Mouse (Mus musculus) ES-E14 (cell line): ENCODE data around the gene Ffar4.

Experiments
- CHD2 ChIP-seq: IDR thresholded peaks from 2 replicates; pipeline ENCODE4 v1.6.1; 2014; ENCODE audit warnings: mild to moderate bottlenecking, low read depth, low read length, inconsistent platforms
- HCFC1 ChIP-seq: IDR thresholded peaks from 2 replicates; pipeline ENCODE4 v1.6.1; 2012; ENCODE audit warnings: low read length, inconsistent platforms, borderline replicate concordance; ENCODE audit not compliant: insufficient read depth
- MAFK ChIP-seq: IDR thresholded peaks from 2 replicates; pipeline ENCODE4 v1.6.1; 2014; ENCODE audit warnings: mild to moderate bottlenecking, low read depth, low read length, inconsistent platforms; ENCODE audit not compliant: insufficient read depth
- ZC3H11A ChIP-seq: IDR thresholded peaks from 2 replicates; pipeline ENCODE4 v1.6.1; 2012; ENCODE audit warnings: low read depth, mild to moderate bottlenecking, inconsistent platforms, low read length, borderline replicate concordance
- ZNF384 ChIP-seq: IDR thresholded peaks from 2 replicates; pipeline ENCODE4 v1.6.1; 2012; ENCODE audit warnings: low read depth, low read length, inconsistent platforms

- TF ChIP-seq CHD2 (no peak), ZC3H11A (no peak), HCFC1 (no peak), MAFK (no peak), ZNF384 (no peak)
These were observed 14.2 kb downstream of the Ffar4 start for GRCm38 (mm10) chr19:38111056-38111455.
